Mouse (Mus musculus) lung, postnatal 0 days (tissue): ENCODE results near the gene Olfr1329. TPM values are rescaled to one million over a fixed set of nuclear protein-coding genes. Genes with fewer than 3 reads are reported as not detected.
"Not testable (repeated sequence)": the region's sequence is repeated elsewhere in the genome, so short reads cannot be mapped to it uniquely, and the experiment has no call there.

Experiments used
- ATAC-seq: fragments of 200-750 bp; cut with Nextera tagmentation; 2 replicates; pipeline ENCODE4 v1.8.0; 2017; ENCODE audit warnings: moderate library complexity
- DNase-seq: peaks from one replicate; pipeline ENCODE4 v3.0.0-alpha.2; 2016; ENCODE audit warnings: low spot score
- H3K27ac ChIP-seq: fragments of 300-500 bp; sonication (generic); 2 replicates; pipeline ENCODE4 v1.5.1; 2014; ENCODE audit warnings: antibody characterized with exemption, mild to moderate bottlenecking, low read length, mixed read lengths
- H3K27me3 ChIP-seq: fragments of 300-500 bp; sonication (generic); replicated peaks from 2 replicates; pipeline ENCODE4 v1.6.1; 2014; ENCODE audit warnings: low read length, mixed read lengths; ENCODE audit not compliant: insufficient read depth
- H3K36me3 ChIP-seq: fragments of 300-500 bp; sonication (generic); 2 replicates; pipeline ENCODE4 v1.6.1; 2014; ENCODE audit warnings: low read length, mixed read lengths; ENCODE audit not compliant: insufficient read depth
- H3K4me1 ChIP-seq: fragments of 300-500 bp; sonication (generic); 2 replicates; pipeline ENCODE4 v1.6.1; 2014; ENCODE audit warnings: antibody characterized with exemption, low read depth, low read length, mixed read lengths; ENCODE audit not compliant: insufficient read depth
- H3K4me2 ChIP-seq: fragments of 300-500 bp; sonication (generic); replicated peaks from 2 replicates; pipeline ENCODE4 v1.6.1; 2014; ENCODE audit warnings: low read depth, mild to moderate bottlenecking, low read length, moderate library complexity, mixed read lengths
- H3K4me3 ChIP-seq: fragments of 300-500 bp; sonication (generic); 2 replicates; pipeline ENCODE4 v1.5.1; 2014; ENCODE audit warnings: low read depth, low read length
- H3K9ac ChIP-seq: fragments of 300-500 bp; sonication (generic); replicated peaks from 2 replicates; pipeline ENCODE4 v1.6.1; 2014; ENCODE audit warnings: low read depth, mild to moderate bottlenecking
- H3K9me3 ChIP-seq: fragments of 300-500 bp; sonication (generic); 2 replicates; pipeline ENCODE4 v1.6.1; 2016; ENCODE audit warnings: low read length, mixed read lengths
- CTCF ChIP-seq: IDR thresholded peaks from 2 replicates; pipeline ENCODE4 v1.5.1; 2016; ENCODE audit warnings: antibody characterized with exemption, mild to moderate bottlenecking
- EP300 ChIP-seq: IDR thresholded peaks from 2 replicates; pipeline ENCODE4 v1.6.1; 2016; ENCODE audit warnings: antibody characterized with exemption, mild to moderate bottlenecking, control low read depth
- WGBS: fragments of 180-500 bp; shearing (Covaris S2); extraction: QIAGEN DNeasy Blood & Tissue Kit; methylation state at CpG from one replicate; pipeline ENCODE4 v1.1.7; 2014; 5-methylcytosine and 5-hydroxymethylcytosine counted together
- polyA plus RNA-seq: library from polyadenylated mRNA; unstranded; fragments of >200 nt; fragmentation: Nextera tagmentation; extraction: Ambion mirVana; gene quantifications from 2 replicates; pipeline ENCODE4 v1.2.1, GENCODE M21; 2015

The Olfr1329 gene
- polyA plus RNA-seq, result not detected in 2 replicates

DNA sequence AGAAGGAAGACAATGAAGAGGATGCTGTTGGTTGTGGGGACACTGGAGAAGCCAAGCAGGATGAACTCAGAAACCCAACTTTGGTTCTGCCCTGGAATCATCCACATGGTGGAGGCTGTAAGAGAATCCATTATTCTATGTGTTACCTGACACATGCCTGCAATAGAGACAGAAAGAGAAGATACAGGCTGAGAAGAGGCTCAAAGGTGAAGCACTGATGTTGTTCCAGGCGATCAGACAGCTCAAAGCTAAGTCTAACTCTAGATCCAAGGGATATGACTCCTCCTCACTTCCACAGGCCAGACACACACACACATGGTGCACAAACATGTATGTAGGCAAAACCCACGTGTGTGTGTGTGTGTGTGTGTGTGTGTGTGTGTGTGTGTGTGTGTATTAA, at the start of gene Olfr1329:
Gene Olfr1329 (minus strand): TSS at position 101 of the 400 bp plus-strand sequence.
- H3K9ac ChIP-seq, H3K4me3 ChIP-seq, H3K36me3 ChIP-seq, H3K9me3 ChIP-seq, ATAC-seq, H3K27ac ChIP-seq, H3K27me3 ChIP-seq, H3K4me2 ChIP-seq, H3K4me1 ChIP-seq, DNase-seq: not testable (repeated sequence)
- 51% methylated on average over 2 of the region's 2 CpGs for WGBS

DNA sequence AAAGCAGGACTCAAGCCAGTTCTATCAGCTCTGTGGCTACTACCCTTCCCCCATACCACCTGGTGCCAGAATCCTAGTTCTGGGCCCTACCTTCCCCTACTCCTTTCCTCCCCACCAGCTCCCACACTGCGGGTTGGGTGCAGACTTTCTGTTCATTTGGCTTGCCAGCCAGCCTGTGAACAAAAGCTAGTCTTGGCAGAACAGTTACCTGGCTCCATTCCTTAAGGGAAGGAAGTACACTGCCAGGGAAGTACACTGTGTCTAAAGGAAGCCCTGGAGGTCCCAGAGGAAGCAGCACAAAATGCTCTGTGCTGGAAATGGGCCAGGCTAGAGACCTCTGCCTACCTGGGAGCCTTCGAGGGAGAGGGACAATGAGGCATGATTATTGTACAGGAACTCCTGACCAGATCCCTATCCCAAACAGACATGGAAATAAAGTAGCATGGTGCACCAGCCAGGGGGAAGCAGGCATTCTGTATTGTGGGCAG, 43.9 kb upstream of the Olfr1329 start, which contains the start of gene Lao1:
Gene Lao1 (plus strand): TSS at position 438 of the 488 bp plus-strand sequence.
- H3K4me3 ChIP-seq, result no peak within 1 kb of the TSS
- no peaks in the 10 kb centered on the region for H3K4me1 ChIP-seq
- DNase-seq (no peak), ATAC-seq (no peak)
- 76% methylated on average over 2 of the region's 2 CpGs for WGBS
- TF ChIP-seq CTCF, result no peak
- no peak for TF ChIP-seq EP300
- no peak within 1 kb of the TSS for H3K9ac ChIP-seq
- H3K27ac ChIP-seq, result no peak within 1 kb of the TSS
- no peaks in the 10 kb centered on the region for H3K27me3 ChIP-seq
- H3K9me3 ChIP-seq, result no peaks in the 10 kb centered on the region
- no peaks in the 10 kb centered on the region for H3K36me3 ChIP-seq
- H3K4me2 ChIP-seq, result no peak within 1 kb of the TSS

DNA sequence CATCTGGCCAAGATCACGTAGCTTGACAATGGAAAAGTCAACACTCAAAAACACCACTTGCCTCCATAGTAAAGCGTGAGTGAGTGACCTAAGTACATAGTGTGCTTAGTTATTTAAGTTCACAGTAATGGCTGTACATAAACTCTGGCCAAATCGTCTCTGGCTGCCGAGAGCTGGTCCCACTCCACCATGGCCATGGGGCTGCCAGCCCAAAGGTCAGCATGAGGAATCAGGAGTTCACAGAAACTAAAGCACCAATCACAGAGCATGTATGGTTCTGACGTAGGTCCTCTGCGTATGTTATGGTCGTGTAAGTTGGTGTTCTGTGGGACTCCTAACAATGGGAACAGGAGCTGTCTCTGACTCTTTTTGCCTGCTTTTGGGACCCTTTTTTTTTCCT, 41.5 kb upstream of the Olfr1329 start:
- no peak for DNase-seq
- Histone ChIP-seq H3K4me2 (no peak overlapping the region), H3K27ac (no peak overlapping the region), H3K36me3 (no peaks in the 10 kb centered on the region), H3K4me1 (no peaks in the 10 kb centered on the region), H3K9ac (no peak overlapping the region), H3K9me3 (no peaks in the 10 kb centered on the region), H3K4me3 (no peak overlapping the region), H3K27me3 (no peaks in the 10 kb centered on the region)
- 58% methylated on average over 7 of the region's 7 CpGs for WGBS
- TF ChIP-seq EP300, result no peak
- no peak for TF ChIP-seq CTCF
- ATAC-seq, result no peak

DNA sequence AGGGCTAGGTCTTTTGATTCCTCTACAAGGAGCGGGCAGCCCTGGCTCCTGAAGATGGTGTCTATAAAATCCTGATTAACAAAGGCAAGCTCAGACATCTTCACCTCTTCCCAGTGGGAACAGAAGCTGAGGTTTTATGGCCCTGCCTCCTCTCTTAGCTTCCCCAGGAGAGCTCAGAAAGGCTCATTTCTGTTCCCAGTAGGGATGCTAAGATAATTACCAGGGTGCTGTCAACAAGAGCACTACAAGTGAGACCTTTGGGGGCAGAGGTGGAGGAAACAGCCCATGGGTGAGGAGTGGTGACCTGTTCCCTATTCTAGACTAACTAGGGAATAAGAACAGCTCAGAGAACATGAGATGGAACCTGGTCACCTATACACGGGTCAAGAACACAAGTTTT, 21.2 kb upstream of the Olfr1329 start, which contains the start of gene Olfr1328:
Gene Olfr1328 (minus strand): TSS at position 101 of the 400 bp plus-strand sequence.
- no peak within 1 kb of the TSS for H3K4me3 ChIP-seq
- no peaks in the 10 kb centered on the region for H3K9me3 ChIP-seq
- 64% methylated on average over 2 of the region's 2 CpGs for WGBS
- no peak for DNase-seq
- H3K9ac ChIP-seq, result no peak within 1 kb of the TSS
- no peak for ATAC-seq
- no peaks in the 10 kb centered on the region for H3K4me1 ChIP-seq
- H3K36me3 ChIP-seq, result no peaks in the 10 kb centered on the region
- no peak for TF ChIP-seq EP300
- TF ChIP-seq CTCF, result no peak
- no peak within 1 kb of the TSS for H3K27ac ChIP-seq
- no peak within 1 kb of the TSS for H3K4me2 ChIP-seq
- no peaks in the 10 kb centered on the region for H3K27me3 ChIP-seq

DNA sequence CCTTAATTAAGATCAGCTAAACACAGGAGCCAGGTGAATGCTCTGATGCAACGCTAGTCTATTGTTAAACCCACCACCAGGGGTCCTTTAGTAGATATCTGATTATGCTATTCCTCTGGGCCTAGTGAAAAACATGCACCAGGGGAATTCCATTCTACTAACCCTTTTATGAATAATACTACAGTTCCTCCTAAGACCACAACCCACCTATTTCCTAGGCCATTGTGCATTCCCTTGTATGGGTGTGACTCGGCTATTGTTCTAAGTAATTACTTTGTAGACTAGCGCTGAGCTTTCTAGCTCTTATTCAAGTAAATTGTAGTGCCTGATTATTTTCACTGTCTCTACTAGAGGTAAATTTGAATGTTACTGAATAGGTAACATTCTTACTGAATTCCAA, 14.1 kb upstream of the Olfr1329 start:
- not testable (repeated sequence) for H3K4me2 ChIP-seq, DNase-seq, H3K4me1 ChIP-seq, H3K9ac ChIP-seq, H3K36me3 ChIP-seq, H3K27ac ChIP-seq, H3K9me3 ChIP-seq, H3K4me3 ChIP-seq, H3K27me3 ChIP-seq, ATAC-seq
- WGBS, result 79% methylated on average over 3 of the region's 3 CpGs

DNA sequence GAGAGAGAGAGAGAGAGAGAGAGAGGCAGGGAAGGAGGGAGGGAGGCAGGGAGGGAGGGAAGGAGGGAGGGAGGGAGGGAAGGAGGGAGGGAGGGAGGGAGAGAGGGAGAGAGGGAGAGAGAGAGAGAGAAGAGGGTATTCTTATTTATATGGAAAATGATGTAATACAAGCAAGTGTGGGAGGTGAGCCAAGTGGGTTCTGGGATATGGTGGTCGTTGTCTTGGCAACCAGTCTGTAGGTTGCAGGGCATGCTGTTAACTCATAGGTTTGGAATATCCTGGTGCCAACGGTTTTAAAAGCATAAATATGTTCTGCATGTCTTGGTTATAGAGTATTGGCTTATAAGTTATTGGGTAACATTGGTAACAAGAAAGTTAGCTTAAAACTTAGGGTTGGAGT, 15.3 kb downstream of the Olfr1329 start:
- ATAC-seq (no peak), DNase-seq (no peak)
- Histone ChIP-seq H3K27ac (no peak overlapping the region), H3K9ac (no peak overlapping the region), H3K36me3 (no peaks in the 10 kb centered on the region), H3K27me3 (no peaks in the 10 kb centered on the region), H3K4me1 (no peaks in the 10 kb centered on the region), H3K4me3 (no peak overlapping the region), H3K4me2 (no peak overlapping the region), H3K9me3 (no peaks in the 10 kb centered on the region)
- WGBS, result 64% methylated on average over 2 of the region's 2 CpGs
- TF ChIP-seq EP300, result no peak
- TF ChIP-seq CTCF, result no peak

DNA sequence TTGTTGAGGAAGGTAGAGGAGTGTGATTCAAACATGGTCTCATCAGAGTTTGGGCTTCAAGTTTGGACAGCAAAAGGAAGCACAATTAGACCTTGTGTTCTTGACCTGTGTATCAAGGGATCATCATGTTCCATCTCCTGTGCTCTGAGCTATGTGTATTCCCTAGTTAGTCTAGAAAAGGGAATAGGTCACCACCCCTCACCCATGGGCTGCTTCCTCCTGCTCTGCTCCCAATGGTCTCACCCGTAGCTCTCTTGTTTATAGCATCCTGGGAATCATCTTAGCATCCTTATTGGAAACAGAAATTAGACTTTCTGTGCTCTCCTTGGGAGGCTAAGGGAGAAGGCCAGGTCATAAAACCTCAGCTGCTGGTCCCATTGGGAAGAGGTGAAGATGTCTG, 29.0 kb downstream of the Olfr1329 start, which contains the start of gene Olfr1330:
Gene Olfr1330 (plus strand): TSS at position 301 of the 400 bp plus-strand sequence.
- H3K27ac ChIP-seq, result no peak within 1 kb of the TSS
- TF ChIP-seq EP300 (no peak), CTCF (no peak)
- no peak for DNase-seq
- ATAC-seq, result no peak
- no peaks in the 10 kb centered on the region for H3K9me3 ChIP-seq
- H3K36me3 ChIP-seq, result no peaks in the 10 kb centered on the region
- H3K27me3 ChIP-seq, result no peaks in the 10 kb centered on the region
- H3K9ac ChIP-seq, result no peak within 1 kb of the TSS
- H3K4me3 ChIP-seq, result no peak within 1 kb of the TSS
- H3K4me1 ChIP-seq, result no peaks in the 10 kb centered on the region
- H3K4me2 ChIP-seq, result no peak within 1 kb of the TSS
- WGBS, result 45% methylated on average over 1 of the region's 1 CpGs
